Mouse (Mus musculus): Measurements from ENCODE around the gene Lmx1b.

The Lmx1b gene

DNA sequence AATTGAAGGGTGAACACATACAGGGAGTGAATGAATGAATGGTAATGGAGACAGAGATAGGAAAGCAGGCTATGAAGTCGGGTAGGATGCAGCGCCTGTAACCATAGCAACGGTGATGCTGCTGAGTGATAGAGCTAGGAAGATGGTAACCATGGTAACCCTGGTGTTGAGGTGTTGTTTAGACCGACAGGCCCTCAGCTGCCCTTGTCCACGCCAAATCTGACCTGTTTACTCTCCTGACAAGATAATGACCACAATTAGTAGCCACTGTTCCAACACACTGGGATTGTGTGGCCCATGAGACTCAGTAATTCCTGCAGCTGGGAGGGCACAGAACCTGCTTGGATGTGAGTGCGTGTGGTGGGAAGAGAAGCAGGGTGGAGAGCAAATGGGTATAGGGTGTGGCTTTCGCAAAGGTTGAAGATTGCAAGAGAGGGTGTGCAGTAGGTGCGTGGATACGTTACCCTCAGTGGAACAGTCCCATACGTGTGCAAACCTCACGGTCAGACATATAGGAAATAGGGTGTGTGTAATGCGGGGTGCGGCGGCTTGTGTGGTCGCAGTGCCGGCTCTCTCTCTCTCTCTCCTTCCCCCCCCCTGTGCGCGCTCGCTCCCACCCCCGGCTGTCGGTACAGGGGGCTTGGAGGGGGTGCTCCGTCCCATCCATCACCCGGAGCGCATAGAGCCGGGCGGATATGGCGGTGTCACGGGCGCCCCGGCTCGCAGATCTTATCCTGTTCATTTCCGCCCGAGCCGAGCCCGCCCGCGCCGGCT, 96.7 kb downstream of the Lmx1b start:
- peak; percentile 15 for DNase-seq (ENCODE audit: inconsistent ontology term)

- peak; percentile 11 for DNase-seq (ENCODE audit: inconsistent ontology term)
Observed at GRCm38 (mm10) chr2:33542696-33543428, 97.4 kb downstream of the Lmx1b start.

GRCm38 (mm10) chr2:33525274-33526055, 114.8 kb downstream of the Lmx1b start:
- DNase-seq (ENCODE audit: inconsistent ontology term): no peak

DNA sequence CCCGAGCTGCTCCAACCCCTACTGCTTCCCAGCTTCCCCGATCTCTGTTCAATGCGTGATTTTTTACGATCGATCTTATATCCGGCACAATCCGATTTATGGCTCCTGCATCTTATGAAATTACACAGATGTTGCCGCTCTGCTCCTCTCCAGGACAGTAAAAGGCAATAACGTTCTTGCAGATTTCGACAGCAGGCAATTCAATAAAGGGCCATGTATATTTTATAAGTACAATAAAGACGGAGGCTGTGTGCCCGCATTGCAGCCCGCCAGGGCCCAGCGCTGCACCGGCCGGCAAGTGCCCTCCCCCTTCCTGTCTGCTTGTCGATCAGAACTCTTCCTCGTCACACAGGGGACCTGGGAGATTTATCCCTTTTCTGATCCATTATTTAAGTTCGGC, 124.5 kb downstream of the Lmx1b start:
- DNase-seq (ENCODE audit: inconsistent ontology term): no peak

DNA sequence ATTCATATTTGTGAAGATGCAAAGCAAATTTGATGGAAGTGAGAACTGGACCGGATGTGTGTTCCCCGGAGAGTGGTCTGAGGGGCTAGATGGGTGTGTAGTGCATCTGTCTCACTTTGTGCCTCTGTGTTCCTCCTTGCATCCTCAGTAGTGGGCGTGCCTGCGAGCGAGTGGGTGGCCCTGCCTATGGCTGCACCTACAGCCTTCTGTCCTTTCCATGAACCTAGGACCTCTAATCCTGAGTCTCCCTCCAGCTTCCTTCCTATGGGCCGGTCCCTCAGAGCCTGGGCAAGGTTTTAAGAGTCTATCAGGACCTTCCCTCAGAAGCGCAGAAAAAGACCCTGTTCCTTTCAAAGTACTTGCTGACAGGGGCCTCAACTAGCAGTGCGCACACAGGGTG, 124.9 kb downstream of the Lmx1b start:
- no peak for DNase-seq (ENCODE audit: inconsistent ontology term)
